ENCODE assay signal across 17 mouse cellular contexts in the genomic region with DNA sequence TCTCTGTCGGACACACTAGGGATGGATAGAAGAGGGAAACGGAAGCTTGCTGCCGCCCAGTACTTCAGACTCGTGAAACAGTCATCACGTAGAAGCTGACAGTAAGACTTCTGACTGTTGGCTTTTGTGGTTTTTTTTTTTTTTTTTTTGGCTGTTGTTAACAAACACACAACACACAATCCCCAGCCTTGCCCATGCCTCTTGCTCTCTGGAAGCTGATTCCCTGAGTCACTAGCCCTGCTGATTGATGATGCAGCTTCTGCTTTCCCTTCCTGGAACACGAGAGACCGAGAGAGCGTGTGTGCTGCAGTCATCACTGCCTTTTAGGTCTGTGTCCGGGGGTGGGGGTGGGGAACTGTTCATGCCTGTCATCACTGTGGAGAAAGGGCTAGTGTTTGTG. TPM values are rescaled to one million over a fixed set of nuclear protein-coding genes. Genes with fewer than 3 reads are reported as not detected.
A peak's percentile ranks its signal among the peaks of the same experiment; 100 is the strongest.
DNase-seq lines count a peak whose midpoint lies in the region; ATAC-seq and TF ChIP-seq lines count a peak whose summit lies in the region.
"Had no signal": no experiment of that assay in that cellular context is flagged by ENCODE, and none has a peak within 500 bp of the region (broad histone marks: within the 10 kb centered on the region; RNA-seq: fewer than 3 reads in every experiment).

No protein-coding gene starts in this region.

- intact Hi-C loops in heart, postnatal 25 days (cut with DNase I), result no loop called here

- peaks cover 39% of the 10 kb centered on the region for H3K4me1 ChIP-seq in liver, embryonic 13.5 days (replicated peaks)
- H3K4me1 ChIP-seq in bone marrow, adult 2 months (ENCODE audit: control insufficient read depth, insufficient read depth, low read length), result peaks cover 1% of the 10 kb centered on the region; the same call in 1 of the 2 replicates
- no peaks in the 10 kb centered on the region for H3K4me1 ChIP-seq in hindbrain, postnatal 0 days (ENCODE audit: insufficient read depth, low read length)
- H3K4me1 ChIP-seq: embryonic facial prominence, embryonic 15.5 days; forebrain, embryonic 13.5 days had no signal

- H3K27ac ChIP-seq in liver, embryonic 13.5 days, result no peak overlapping the region
- H3K27ac ChIP-seq in bone marrow, adult 2 months (ENCODE audit: control insufficient read depth, insufficient read depth, low read depth, low read length, poor library complexity), result 0 out of 2 replicates have a peak overlapping the region, but pooled peaks have one; percentile 20
- H3K27ac ChIP-seq in macrophage, result peak overlapping the region; percentile 95
- H3K27ac ChIP-seq in hindbrain, postnatal 0 days, result no peak overlapping the region
- H3K27ac ChIP-seq: embryonic facial prominence, embryonic 15.5 days; forebrain, embryonic 13.5 days; layer of hippocampus, adult 2 months had no signal

- DNase-seq in liver, embryonic 13.5 days, result no peak
- DNase-seq in liver, result no peak
- no peak for DNase-seq in hindbrain, postnatal 0 days (ENCODE audit: low spot score)
- DNase-seq in gastrocnemius, adult 18-20 months (ENCODE audit: low spot score), result no peak
- DNase-seq in heart, postnatal 25 days (ENCODE audit: low spot score), result no peak
- DNase-seq: cerebellum, adult 11-12 months; right cerebral cortex, adult 18-20 months had no signal

- no peak overlapping the region for H3K9ac ChIP-seq in liver, embryonic 13.5 days
- no peak overlapping the region for H3K9ac ChIP-seq in hindbrain, postnatal 0 days (replicated peaks; ENCODE audit: low read length)
- H3K9ac ChIP-seq: embryonic facial prominence, embryonic 15.5 days; forebrain, embryonic 13.5 days had no signal

- ATAC-seq in liver, embryonic 13.5 days (ENCODE audit: low read depth), result no peak
- no peak for ATAC-seq in hindbrain, postnatal 0 days

- no peaks in the 10 kb centered on the region for H3K36me3 ChIP-seq in liver, embryonic 13.5 days
- H3K36me3 ChIP-seq in macrophage (ENCODE audit: inconsistent target), result no peaks in the 10 kb centered on the region
- H3K36me3 ChIP-seq in hindbrain, postnatal 0 days (ENCODE audit: insufficient read depth, low read length), result no peaks in the 10 kb centered on the region
- H3K36me3 ChIP-seq: embryonic facial prominence, embryonic 15.5 days had no signal

- WGBS in liver, embryonic 13.5 days (ENCODE audit: insufficient replicate concordance), result 44% methylated on average over 9 of the region's 9 CpGs
- WGBS in bone marrow, adult 2 months, result 31% methylated on average over 9 of the region's 9 CpGs
- 16% methylated on average over 8 of the region's 9 CpGs for WGBS in macrophage (ENCODE audit: missing documents)
- 80% methylated on average over 9 of the region's 9 CpGs for WGBS in hindbrain, postnatal 0 days

- peak overlapping the region; percentile 62; the same call in 1 of the 2 replicates for H3K4me2 ChIP-seq in liver, embryonic 13.5 days
- no peak overlapping the region for H3K4me2 ChIP-seq in hindbrain, postnatal 0 days (ENCODE audit: low read depth, low read length)

- no peak overlapping the region for H3K4me3 ChIP-seq in liver, embryonic 13.5 days (replicated peaks)
- H3K4me3 ChIP-seq in bone marrow, adult 2 months (replicated peaks; ENCODE audit: control insufficient read depth, low read depth, low read length), result no peak overlapping the region
- no peak overlapping the region for H3K4me3 ChIP-seq in macrophage (ENCODE audit: inconsistent target)
- no peak overlapping the region for H3K4me3 ChIP-seq in hindbrain, postnatal 0 days (ENCODE audit: low read length)
- H3K4me3 ChIP-seq: forebrain, embryonic 13.5 days; layer of hippocampus, adult 2 months had no signal

- TF ChIP-seq CTCF in bone marrow, adult 2 months (IDR thresholded peaks at IDR 0.05; ENCODE audit: control insufficient read depth, insufficient read depth, low read length), result no peak
- no peak for TF ChIP-seq CTCF in hindbrain, postnatal 0 days (IDR thresholded peaks at IDR 0.05; ENCODE audit: low read depth)

- no peaks in the 10 kb centered on the region for H3K79me2 ChIP-seq in macrophage (ENCODE audit: inconsistent target)

- H3K9me3 ChIP-seq in liver, embryonic 13.5 days (replicated peaks), result no peaks in the 10 kb centered on the region
- H3K9me3 ChIP-seq in hindbrain, postnatal 0 days (ENCODE audit: low read length), result no peaks in the 10 kb centered on the region
- H3K9me3 ChIP-seq: embryonic facial prominence, embryonic 15.5 days; forebrain, embryonic 13.5 days had no signal

- 0 out of 2 replicates have a peak, but pooled peaks cover 8% of the 10 kb centered on the region for H3K27me3 ChIP-seq in liver, embryonic 13.5 days
- H3K27me3 ChIP-seq in hindbrain, postnatal 0 days (ENCODE audit: insufficient read depth, low read length), result no peaks in the 10 kb centered on the region
- H3K27me3 ChIP-seq: embryonic facial prominence, embryonic 15.5 days had no signal

- no peak for TF ChIP-seq POLR2A in bone marrow, adult 2 months (IDR thresholded peaks at IDR 0.05; ENCODE audit: borderline replicate concordance, control insufficient read depth, low read depth, low read length)

RNA-seq across cellular contexts. Expression of gene Letmd1, which starts 7.2 kb away (rescaled TPM):
- 14.4 and 15.0 TPM in 2 replicates for polyA plus RNA-seq in liver, embryonic 13.5 days (2015; fragmentation: Nextera tagmentation; extraction: Ambion mirVana)
- 10.9 and 19.1 TPM in 2 replicates for polyA plus RNA-seq in bone marrow, adult 2 months (2011; ENCODE audit: insufficient read depth, insufficient read length, low replicate concordance, missing spikeins)
- 10 to 100 TPM; 16.6 to 81.6 (median 39.3) TPM for total RNA-seq in macrophage (2018; cell fraction: chromatin; rRNA removed)
- total RNA-seq in macrophage (2018; cell fraction: cytosol; rRNA removed), result 10 to 100 TPM; 26.6 to 41.2 (median 33.6) TPM
- total RNA-seq in macrophage (2018; cell fraction: nucleus; rRNA removed), result 10 to 100 TPM; 23.2 to 78.2 (median 37.0) TPM
- polyA plus RNA-seq in macrophage (2018), result 34.8 to 38.4 TPM (median 34.8 TPM) in 3 replicates
- 79.5 and 88.6 TPM in 2 replicates for total RNA-seq in hindbrain, postnatal 0 days (2014; rRNA removed)
- 44.7 and 45.6 TPM in 2 replicates for polyA plus RNA-seq in hindbrain, postnatal 0 days (2015; fragmentation: Nextera tagmentation; extraction: Ambion mirVana)
- total RNA-seq in gastrocnemius, adult 18-20 months (2021), result 1 to 10 TPM; 6.7 to 7.5 TPM
- total RNA-seq in heart, postnatal 25 days (2021), result 10 to 100 TPM; 13.6 to 14.6 TPM

RNA-seq across cellular contexts. Expression of gene Csrnp2, which starts 33.6 kb away (rescaled TPM):
- 1.1 and 1.3 TPM in 2 replicates for polyA plus RNA-seq in liver, embryonic 13.5 days (2015; fragmentation: Nextera tagmentation; extraction: Ambion mirVana)
- polyA plus RNA-seq in bone marrow, adult 2 months (2011; ENCODE audit: insufficient read depth, insufficient read length, low replicate concordance, missing spikeins), result 0.43 and 3.0 TPM in 2 replicates
- 1 to 10 TPM in 17 of 26 experiments, under 1 TPM in 9; 0.41 to 6.4 (median 1.7) TPM for total RNA-seq in macrophage (2018; cell fraction: chromatin; rRNA removed)
- total RNA-seq in macrophage (2018; cell fraction: cytosol; rRNA removed), result 1 to 10 TPM in 22 of 26 experiments, under 1 TPM in 4; 0.61 to 4.1 (median 2.3) TPM
- total RNA-seq in macrophage (2018; cell fraction: nucleus; rRNA removed), result 1 to 10 TPM in 22 of 26 experiments, under 1 TPM in 4; 0.77 to 6.2 (median 1.9) TPM
- polyA plus RNA-seq in macrophage (2018), result 1.7 to 2.1 TPM (median 1.8 TPM) in 3 replicates
- 50.2 and 53.9 TPM in 2 replicates for total RNA-seq in hindbrain, postnatal 0 days (2014; rRNA removed)
- 27.3 and 29.9 TPM in 2 replicates for polyA plus RNA-seq in hindbrain, postnatal 0 days (2015; fragmentation: Nextera tagmentation; extraction: Ambion mirVana)
- total RNA-seq in gastrocnemius, adult 18-20 months (2021), result 1 to 10 TPM; 3.2 to 3.7 TPM
- total RNA-seq in heart, postnatal 25 days (2021), result 1 to 10 TPM; 2.5 to 2.9 TPM

RNA-seq across cellular contexts. Expression of gene Slc11a2, which starts 36.8 kb away (rescaled TPM):
- polyA plus RNA-seq in liver, embryonic 13.5 days (2015; fragmentation: Nextera tagmentation; extraction: Ambion mirVana), result 46.8 and 57.1 TPM in 2 replicates
- 27.7 and 30.7 TPM in 2 replicates for polyA plus RNA-seq in bone marrow, adult 2 months (2011; ENCODE audit: insufficient read depth, insufficient read length, low replicate concordance, missing spikeins)
- total RNA-seq in macrophage (2018; cell fraction: chromatin; rRNA removed), result 100 to 1,000 TPM; 115 to 395 (median 255) TPM
- 100 to 1,000 TPM in 8 of 26 experiments, 10 to 100 TPM in 18; 48.5 to 121 (median 89.8) TPM for total RNA-seq in macrophage (2018; cell fraction: cytosol; rRNA removed)
- 100 to 1,000 TPM in 25 of 26 experiments, 10 to 100 TPM in 1; 95.1 to 370 (median 188) TPM for total RNA-seq in macrophage (2018; cell fraction: nucleus; rRNA removed)
- 39.5 to 63.4 TPM (median 40.8 TPM) in 3 replicates for polyA plus RNA-seq in macrophage (2018)
- 25.1 and 40.1 TPM in 2 replicates for total RNA-seq in hindbrain, postnatal 0 days (2014; rRNA removed)
- 14.5 and 18.5 TPM in 2 replicates for polyA plus RNA-seq in hindbrain, postnatal 0 days (2015; fragmentation: Nextera tagmentation; extraction: Ambion mirVana)
- total RNA-seq in gastrocnemius, adult 18-20 months (2021), result 10 to 100 TPM; 34.5 to 40.0 TPM
- total RNA-seq in heart, postnatal 25 days (2021), result 10 to 100 TPM; 52.6 to 56.9 TPM

RNA-seq across cellular contexts. Expression of gene Gm5475, which starts 39.7 kb away (rescaled TPM):
- not detected in 2 replicates for polyA plus RNA-seq in liver, embryonic 13.5 days (2015; fragmentation: Nextera tagmentation; extraction: Ambion mirVana)
- not detected in 2 replicates for polyA plus RNA-seq in bone marrow, adult 2 months (2011; ENCODE audit: insufficient read depth, insufficient read length, low replicate concordance, missing spikeins)
- 1 to 10 TPM in 2 of 26 experiments, under 1 TPM in 14, not detected in 10; 0.25 to 1.3 (median 0.50) TPM for total RNA-seq in macrophage (2018; cell fraction: chromatin; rRNA removed)
- total RNA-seq in macrophage (2018; cell fraction: cytosol; rRNA removed), result under 1 TPM in 17 of 26 experiments, not detected in 9; 0.03 to 0.28 (median 0.10) TPM
- total RNA-seq in macrophage (2018; cell fraction: nucleus; rRNA removed), result 1 to 10 TPM in 7 of 26 experiments, under 1 TPM in 16, not detected in 3; 0.29 to 2.7 (median 0.68) TPM
- not detected in 3 replicates for polyA plus RNA-seq in macrophage (2018)
- not detected in 2 replicates for total RNA-seq in hindbrain, postnatal 0 days (2014; rRNA removed)
- 0.10 and 0.19 TPM in 2 replicates for polyA plus RNA-seq in hindbrain, postnatal 0 days (2015; fragmentation: Nextera tagmentation; extraction: Ambion mirVana)
- total RNA-seq in gastrocnemius, adult 18-20 months (2021), result under 1 TPM in 1 of 2 experiments, not detected in 1; 0.09 TPM
- total RNA-seq in heart, postnatal 25 days (2021), result not detected
- total RNA-seq: adrenal gland, postnatal 36 days; layer of hippocampus, adult 2 months had no signal
- polyA plus RNA-seq: forebrain, embryonic 13.5 days; heart, embryonic 11.5 days; hindbrain, embryonic 11.5 days; midbrain, embryonic 14.5 days; neural tube, embryonic 14.5 days had no signal

Comparison
In these comparisons a context has a peak if more than half of its experiments do, and no peak if none do; other contexts are left out.
1. H3K27ac ChIP-seq: peak in bone marrow, adult 2 months (single experiment) and macrophage (single experiment); none in liver, embryonic 13.5 days (single experiment) and hindbrain, postnatal 0 days (single experiment).